Mouse (Mus musculus) intestine, embryonic 16.5 days (tissue): ENCODE data around the gene Vmn1r206. TPM values are rescaled to one million over a fixed set of nuclear protein-coding genes. Genes with fewer than 3 reads are reported as not detected.
"Not testable (repeated sequence)": the region's sequence is repeated elsewhere in the genome, so short reads cannot be mapped to it uniquely, and the experiment has no call there.

Experiments used
- ATAC-seq: fragments of 200-750 bp; cut with Nextera tagmentation; 2 replicates; pipeline ENCODE4 v1.8.0; 2017; ENCODE audit warnings: moderate TSS enrichment, moderate library complexity
- H3K27ac ChIP-seq: fragments of 300-500 bp; sonication (generic); 2 replicates; pipeline ENCODE4 v1.5.1; 2014; ENCODE audit warnings: mild to moderate bottlenecking, low read length
- H3K27me3 ChIP-seq: fragments of 300-500 bp; sonication (generic); replicated peaks from 2 replicates; pipeline ENCODE4 v1.6.1; 2014; ENCODE audit warnings: low read length, control low read depth, mixed read lengths; ENCODE audit not compliant: control insufficient read depth, insufficient read depth
- H3K36me3 ChIP-seq: fragments of 300-500 bp; sonication (generic); 2 replicates; pipeline ENCODE4 v1.6.1; 2014; ENCODE audit warnings: low read length, control low read depth; ENCODE audit not compliant: control insufficient read depth, insufficient read depth
- H3K4me1 ChIP-seq: fragments of 300-500 bp; sonication (generic); 2 replicates; pipeline ENCODE4 v1.6.1; 2014; ENCODE audit warnings: low read length, control low read depth, mixed read lengths; ENCODE audit not compliant: control insufficient read depth, insufficient read depth
- H3K4me2 ChIP-seq: fragments of 300-500 bp; sonication (generic); 2 replicates; pipeline ENCODE4 v1.6.1; 2014; ENCODE audit warnings: low read depth, low read length, control low read depth
- H3K4me3 ChIP-seq: fragments of 300-500 bp; sonication (generic); 2 replicates; pipeline ENCODE4 v1.5.1; 2014; ENCODE audit warnings: mild to moderate bottlenecking, low read length
- H3K9ac ChIP-seq: fragments of 300-500 bp; sonication (generic); 2 replicates; pipeline ENCODE4 v1.6.1; 2014; ENCODE audit warnings: low read depth, low read length
- H3K9me3 ChIP-seq: fragments of 300-500 bp; sonication (generic); 2 replicates; pipeline ENCODE4 v1.6.1; 2016; ENCODE audit warnings: low read length, control low read depth; ENCODE audit not compliant: control insufficient read depth
- WGBS: fragments of 180-500 bp; shearing (Covaris S2); extraction: QIAGEN DNeasy Blood & Tissue Kit; methylation state at CpG from one replicate; pipeline ENCODE4 v1.1.7; 2014; 5-methylcytosine and 5-hydroxymethylcytosine counted together
- polyA plus RNA-seq: library from polyadenylated mRNA; unstranded; fragments of >200 nt; fragmentation: Nextera tagmentation; extraction: Ambion mirVana; gene quantifications from 2 replicates; pipeline ENCODE4 v1.2.1, GENCODE M21; 2015

Gene Vmn1r206
- not detected in 2 replicates for polyA plus RNA-seq

DNA sequence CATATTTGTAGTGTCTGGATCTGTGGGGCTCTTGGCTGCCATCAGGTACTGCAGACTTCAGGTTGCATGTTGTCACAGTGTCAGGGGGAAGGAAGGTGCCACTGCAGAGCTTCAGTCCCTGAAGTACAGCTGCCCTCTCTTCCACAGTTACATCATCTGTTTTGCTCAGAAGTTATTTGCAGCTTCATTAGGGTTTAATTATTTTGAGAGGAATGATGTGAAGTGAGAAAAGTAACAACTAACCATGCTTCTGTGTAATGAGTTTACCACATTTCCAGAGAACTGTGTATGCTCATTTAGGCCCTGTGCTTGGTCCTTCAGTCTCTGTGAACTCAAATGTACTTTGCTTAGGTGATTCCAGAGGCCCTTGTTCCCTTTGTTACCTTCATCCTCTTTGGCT lies at the start of gene Vmn1r206:
Gene Vmn1r206 (minus strand): TSS at position 101 of the 400 bp plus-strand sequence.
- not testable (repeated sequence) for H3K27ac ChIP-seq, H3K27me3 ChIP-seq, H3K4me2 ChIP-seq, H3K4me1 ChIP-seq, H3K36me3 ChIP-seq, H3K4me3 ChIP-seq, ATAC-seq, H3K9ac ChIP-seq, H3K9me3 ChIP-seq

- Histone ChIP-seq H3K9me3 (no peaks in the 10 kb centered on the region), H3K27ac (no peak within 1 kb of the TSS), H3K4me2 (no peak within 1 kb of the TSS), H3K4me1 (no peaks in the 10 kb centered on the region), H3K4me3 (no peak within 1 kb of the TSS), H3K27me3 (no peaks in the 10 kb centered on the region), H3K36me3 (no peaks in the 10 kb centered on the region), H3K9ac (no peak within 1 kb of the TSS)
- no peak for ATAC-seq
- 84% methylated on average over 3 of the region's 3 CpGs for WGBS
These were observed 31.2 kb downstream of the Vmn1r206 start, which contains the start of gene Vmn1r205 for GRCm38 (mm10) chr13:22592900-22593299. Vmn1r205 (minus strand) TSS chr13:22593000.

DNA sequence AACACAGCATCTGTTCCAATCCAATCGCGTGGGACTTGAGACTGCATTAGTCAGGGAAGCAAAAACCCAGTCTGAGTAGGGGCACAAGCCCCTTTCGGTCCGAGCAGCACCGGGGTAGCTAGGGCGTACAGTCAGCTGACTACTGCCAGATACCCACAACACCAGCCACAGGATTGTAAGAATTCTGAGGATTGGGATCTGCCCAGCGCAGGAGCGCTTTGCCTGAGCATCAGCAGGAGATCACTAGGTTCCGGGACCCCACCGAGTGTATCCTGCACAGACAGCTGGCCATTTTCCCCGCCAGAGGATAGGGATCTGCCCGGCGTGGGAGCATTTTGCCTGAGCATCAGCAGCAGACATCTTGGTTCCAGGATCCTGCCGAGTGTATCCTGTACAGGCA lies 40.7 kb downstream of the Vmn1r206 start:
- not testable (repeated sequence) for ATAC-seq, H3K36me3 ChIP-seq, H3K27ac ChIP-seq, H3K27me3 ChIP-seq, H3K9ac ChIP-seq, H3K4me2 ChIP-seq, H3K9me3 ChIP-seq, H3K4me1 ChIP-seq, H3K4me3 ChIP-seq
- WGBS = 75% methylated on average over 14 of the region's 14 CpGs

GRCm38 (mm10) chr13:22574911-22575310 lies 49.1 kb downstream of the Vmn1r206 start:
- 71% methylated on average over 3 of the region's 3 CpGs for WGBS
- H3K9me3 ChIP-seq, H3K27me3 ChIP-seq, H3K9ac ChIP-seq, ATAC-seq, H3K36me3 ChIP-seq, H3K4me2 ChIP-seq, H3K4me3 ChIP-seq, H3K27ac ChIP-seq, H3K4me1 ChIP-seq: not testable (repeated sequence)

Other genes starting within 250 kb of the Vmn1r206 start
- gene Vmn1r199, start 244.4 kb downstream of the Vmn1r206 start, polyA plus RNA-seq = not detected in 2 replicates
- gene Vmn1r200, start 233.9 kb downstream of the Vmn1r206 start, polyA plus RNA-seq = not detected in 2 replicates
- not detected in 2 replicates for gene Vmn1r201, start 152.3 kb downstream of the Vmn1r206 start, polyA plus RNA-seq
- not detected in 2 replicates for gene Vmn1r202, start 118.9 kb downstream of the Vmn1r206 start, polyA plus RNA-seq
- gene Vmn1r203, start 106.1 kb downstream of the Vmn1r206 start, polyA plus RNA-seq = not detected in 2 replicates
- gene Vmn1r204, start 71.1 kb downstream of the Vmn1r206 start, polyA plus RNA-seq = not detected in 2 replicates
- not detected in 2 replicates for gene Vmn1r205, start 31.3 kb downstream of the Vmn1r206 start, polyA plus RNA-seq
- not detected in 2 replicates for gene Vmn1r207-ps, start 105.4 kb upstream of the Vmn1r206 start, polyA plus RNA-seq
- gene Vmn1r208, start 153.1 kb upstream of the Vmn1r206 start, polyA plus RNA-seq = not detected in 2 replicates
- gene Vmn1r209, start 185.4 kb upstream of the Vmn1r206 start, polyA plus RNA-seq = not detected in 2 replicates
- gene Vmn1r210, start 207.1 kb upstream of the Vmn1r206 start, polyA plus RNA-seq = not detected in 2 replicates
- gene Vmn1r211, start 233.3 kb upstream of the Vmn1r206 start, polyA plus RNA-seq = not detected in 2 replicates